Mouse (Mus musculus): ENCODE data around the gene Ndufa13. TPM values are rescaled to one million over a fixed set of nuclear protein-coding genes. Genes with fewer than 3 reads are reported as not detected.

Gene Ndufa13
- polyA plus RNA-seq, 1 experiment from 2014 or later, result 197 TPM

DNA sequence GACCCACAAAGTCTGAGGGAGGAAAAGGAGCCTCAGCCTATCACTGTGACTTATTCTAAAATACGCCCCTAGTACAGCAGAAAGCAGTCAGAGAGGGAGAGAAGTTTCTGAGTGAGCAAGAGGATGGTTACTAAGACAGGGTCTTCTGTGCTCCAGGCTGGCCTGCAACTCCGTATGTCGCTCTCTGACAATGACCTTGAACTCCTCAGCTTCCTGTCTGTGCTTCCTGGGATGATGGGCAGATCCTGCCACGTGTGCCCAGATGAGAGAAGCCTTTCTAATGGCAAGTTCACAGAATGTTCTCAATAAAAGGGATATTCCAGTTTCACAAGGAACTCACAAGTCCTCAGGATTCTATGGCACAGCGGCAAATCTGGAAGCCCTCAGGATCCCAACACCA, 32.2 kb upstream of the Ndufa13 start:
- WGBS, result 74% methylated on average over 5 of the region's 5 CpGs
- peaks cover 27% of the 10 kb centered on the region for H3K4me1 ChIP-seq (ENCODE audit: insufficient read depth, low read length)
- H3K27ac ChIP-seq (ENCODE audit: low read length), result peak overlapping the region; percentile 20; the same call in 1 of the 2 replicates

DNA sequence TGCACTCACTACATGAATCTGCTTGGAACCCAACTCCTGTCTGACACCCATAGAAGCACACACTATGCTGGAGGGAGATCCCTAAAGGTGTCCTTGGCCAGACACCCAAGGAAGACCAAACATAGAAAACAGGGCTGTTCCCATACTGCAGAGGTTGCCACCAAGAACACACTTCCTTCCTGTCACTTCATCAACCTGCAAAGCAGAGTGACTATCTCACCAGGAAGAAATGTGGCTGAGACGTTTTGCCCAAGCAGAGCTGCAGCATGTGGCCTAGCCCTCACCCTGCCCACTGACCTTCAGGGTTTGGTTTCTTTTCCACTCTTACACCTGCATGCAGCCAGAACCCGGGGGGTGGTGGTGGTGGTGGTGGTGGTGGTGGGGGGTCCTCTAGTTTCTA, 31.5 kb upstream of the Ndufa13 start:
- ATAC-seq (ENCODE audit: low FRiP score, low TSS enrichment), result no peak
- no peaks in the 10 kb centered on the region for H3K9me3 ChIP-seq (ENCODE audit: low read length)
- WGBS, result 74% methylated on average over 2 of the region's 2 CpGs

More for the DNA sequence above, 32.2 kb upstream of the Ndufa13 start:
- Histone ChIP-seq H3K36me3 (ENCODE audit: insufficient read depth, low read length) (peaks cover 19% of the 10 kb centered on the region; the same call in 1 of the 2 replicates), H3K9me3 (ENCODE audit: low read length) (no peaks in the 10 kb centered on the region), H3K9ac (replicated peaks; ENCODE audit: low read length) (0 out of 2 replicates have a peak overlapping the region, but pooled peaks have one; percentile 13), H3K4me2 (replicated peaks; ENCODE audit: low read depth, low read length) (no peak overlapping the region), H3K4me3 (ENCODE audit: low read length) (no peak overlapping the region), H3K27me3 (ENCODE audit: insufficient read depth, low read length) (no peaks in the 10 kb centered on the region)
- ATAC-seq (ENCODE audit: low FRiP score, low TSS enrichment), result no peak

DNA sequence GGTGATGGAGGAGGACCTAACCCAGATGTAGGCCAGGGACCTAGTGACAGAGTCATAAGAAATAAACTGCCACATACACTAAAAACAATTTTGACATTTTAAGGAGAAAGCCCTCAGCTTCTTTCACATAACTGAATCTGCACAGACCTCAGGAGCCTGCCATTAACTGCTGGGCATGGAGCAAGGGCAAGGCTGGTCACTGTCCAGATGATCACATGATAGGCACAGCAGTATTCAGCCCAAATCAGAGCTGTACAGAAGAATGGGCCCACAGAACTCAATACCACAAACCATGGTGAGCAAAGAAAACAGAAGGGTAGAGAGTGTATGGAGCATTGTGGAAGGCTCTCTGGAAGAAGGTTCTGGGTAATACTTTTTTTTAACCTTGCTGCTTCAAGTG, 24.5 kb upstream of the Ndufa13 start:
- no peak overlapping the region for H3K27ac ChIP-seq (ENCODE audit: low read length)
- H3K9me3 ChIP-seq (ENCODE audit: low read length), result no peaks in the 10 kb centered on the region
- no peak overlapping the region for H3K9ac ChIP-seq (replicated peaks; ENCODE audit: low read length)
- H3K4me2 ChIP-seq (replicated peaks; ENCODE audit: low read depth, low read length), result no peak overlapping the region
- no peaks in the 10 kb centered on the region for H3K27me3 ChIP-seq (ENCODE audit: insufficient read depth, low read length)
- no peak for ATAC-seq (ENCODE audit: low FRiP score, low TSS enrichment)
- H3K36me3 ChIP-seq (ENCODE audit: insufficient read depth, low read length), result peaks cover 3% of the 10 kb centered on the region; the same call in 1 of the 2 replicates
- H3K4me1 ChIP-seq (ENCODE audit: insufficient read depth, low read length), result no peaks in the 10 kb centered on the region
- H3K4me3 ChIP-seq (ENCODE audit: low read length), result no peak overlapping the region

More for the DNA sequence above, 31.5 kb upstream of the Ndufa13 start:
- Histone ChIP-seq H3K4me2 (replicated peaks; ENCODE audit: low read depth, low read length) (no peak overlapping the region), H3K4me3 (ENCODE audit: low read length) (no peak overlapping the region), H3K36me3 (ENCODE audit: insufficient read depth, low read length) (peaks cover 19% of the 10 kb centered on the region; the same call in 1 of the 2 replicates), H3K27me3 (ENCODE audit: insufficient read depth, low read length) (no peaks in the 10 kb centered on the region), H3K4me1 (ENCODE audit: insufficient read depth, low read length) (peaks cover 24% of the 10 kb centered on the region), H3K9ac (replicated peaks; ENCODE audit: low read length) (no peak overlapping the region), H3K27ac (ENCODE audit: low read length) (no peak overlapping the region)

DNA sequence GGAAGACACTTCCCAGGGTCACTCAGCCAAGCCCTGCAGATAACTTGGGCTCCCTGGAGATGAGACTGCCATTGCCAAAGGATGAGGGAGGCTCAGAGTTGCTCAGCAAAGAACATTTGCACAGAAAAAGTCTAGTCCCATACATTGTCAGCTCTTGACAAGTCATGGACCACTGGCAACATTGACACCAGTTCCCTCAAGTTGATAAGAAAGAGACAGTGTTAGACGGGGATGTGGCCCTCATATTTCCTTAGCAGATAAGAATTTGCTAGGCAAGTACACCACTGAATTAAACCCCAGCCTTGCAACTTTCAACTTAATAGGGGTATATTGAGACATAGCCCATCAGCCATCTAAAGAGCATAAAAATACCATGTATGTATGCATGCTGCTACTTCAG, 21.6 kb upstream of the Ndufa13 start:
- H3K4me1 ChIP-seq (ENCODE audit: insufficient read depth, low read length), result peaks cover 18% of the 10 kb centered on the region
- H3K27ac ChIP-seq (ENCODE audit: low read length), result no peak overlapping the region
- 83% methylated on average over 1 of the region's 1 CpGs for WGBS
- H3K9ac ChIP-seq (replicated peaks; ENCODE audit: low read length), result no peak overlapping the region
- ATAC-seq (ENCODE audit: low FRiP score, low TSS enrichment), result no peak
- no peaks in the 10 kb centered on the region for H3K9me3 ChIP-seq (ENCODE audit: low read length)
- no peaks in the 10 kb centered on the region for H3K27me3 ChIP-seq (ENCODE audit: insufficient read depth, low read length)
- H3K36me3 ChIP-seq (ENCODE audit: insufficient read depth, low read length), result no peaks in the 10 kb centered on the region; the same call in 1 of the 2 replicates
- H3K4me3 ChIP-seq (ENCODE audit: low read length), result no peak overlapping the region
- no peak overlapping the region for H3K4me2 ChIP-seq (replicated peaks; ENCODE audit: low read depth, low read length)

DNA sequence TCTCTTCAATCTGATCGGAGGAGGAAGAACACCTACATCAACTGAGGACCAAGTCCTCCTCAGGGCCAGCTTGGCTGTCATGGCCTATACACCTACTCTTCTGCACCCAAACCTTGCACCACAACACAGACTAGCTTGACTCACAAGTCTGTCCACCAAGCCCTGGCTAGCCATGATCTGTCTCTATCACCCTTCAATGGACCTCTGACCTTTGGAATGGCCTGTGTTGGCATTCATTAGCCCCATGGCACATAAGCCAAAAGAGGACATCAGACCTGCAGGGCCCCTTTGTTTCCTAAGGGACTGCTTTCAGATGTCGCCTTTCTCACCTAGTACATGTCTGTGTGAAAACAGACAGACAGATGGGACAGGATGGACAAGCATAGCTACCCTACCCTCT, 18.8 kb upstream of the Ndufa13 start:
- Histone ChIP-seq H3K4me2 (replicated peaks; ENCODE audit: low read depth, low read length) (no peak overlapping the region), H3K27me3 (ENCODE audit: insufficient read depth, low read length) (no peaks in the 10 kb centered on the region), H3K4me1 (ENCODE audit: insufficient read depth, low read length) (peaks cover 18% of the 10 kb centered on the region), H3K9me3 (ENCODE audit: low read length) (no peaks in the 10 kb centered on the region), H3K9ac (replicated peaks; ENCODE audit: low read length) (peak overlapping the region; percentile 40), H3K36me3 (ENCODE audit: insufficient read depth, low read length) (peaks cover 17% of the 10 kb centered on the region), H3K27ac (ENCODE audit: low read length) (peak overlapping the region; percentile 80), H3K4me3 (ENCODE audit: low read length) (no peak overlapping the region)
- 88% methylated on average over 2 of the region's 2 CpGs for WGBS
- no peak for ATAC-seq (ENCODE audit: low FRiP score, low TSS enrichment)

DNA sequence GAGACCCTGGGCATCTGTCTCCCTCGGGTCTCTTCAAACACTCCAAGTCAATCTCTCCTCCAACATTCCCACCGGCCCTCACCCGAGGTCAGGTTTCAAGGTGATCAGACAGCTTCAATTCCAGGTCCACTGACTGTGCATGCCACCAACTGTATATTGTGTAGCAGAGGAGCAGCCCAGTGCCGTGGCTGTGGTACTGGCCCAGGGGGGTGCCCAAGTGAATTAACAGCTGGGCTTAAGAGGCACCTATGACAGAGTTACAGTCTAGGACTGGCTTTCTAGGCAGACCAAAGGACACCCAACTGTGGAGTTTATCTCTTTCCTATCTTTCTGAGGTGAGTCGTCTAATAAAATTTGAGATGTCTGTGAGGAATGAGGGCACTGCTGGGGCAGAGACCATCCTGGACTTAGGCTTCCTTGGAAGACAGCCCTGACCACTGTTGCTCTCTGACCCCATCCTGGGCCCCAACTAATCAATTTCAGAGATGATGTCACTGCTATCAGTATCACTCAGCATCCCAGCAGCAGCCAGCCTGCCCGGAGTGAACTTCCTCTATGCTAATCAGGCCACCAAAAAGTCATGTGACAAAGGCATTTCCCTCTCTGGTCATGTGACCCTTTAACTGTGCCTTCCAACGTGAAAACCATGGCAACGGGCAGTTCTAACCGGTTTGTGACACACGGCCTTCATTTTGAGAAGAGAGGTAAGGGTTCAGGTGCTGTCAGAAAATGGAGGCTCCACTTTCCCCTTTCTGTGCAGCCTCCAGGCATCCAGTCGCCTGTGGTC, 17.7 kb upstream of the Ndufa13 start:
- no peaks in the 10 kb centered on the region for H3K27me3 ChIP-seq (ENCODE audit: insufficient read depth, low read length)
- WGBS, result 30% methylated on average over 11 of the region's 11 CpGs
- ATAC-seq (ENCODE audit: low FRiP score, low TSS enrichment), result peak; percentile 42; the same call in 1 of the 2 replicates
- peaks cover 18% of the 10 kb centered on the region for H3K4me1 ChIP-seq (ENCODE audit: insufficient read depth, low read length)
- peak overlapping the region; percentile 40; the same call in 1 of the 2 replicates for H3K9ac ChIP-seq (replicated peaks; ENCODE audit: low read length)
- peak overlapping the region; percentile 17; the same call in 1 of the 2 replicates for H3K4me2 ChIP-seq (replicated peaks; ENCODE audit: low read depth, low read length)
- peaks cover 23% of the 10 kb centered on the region for H3K36me3 ChIP-seq (ENCODE audit: insufficient read depth, low read length)
- H3K4me3 ChIP-seq (ENCODE audit: low read length), result no peak overlapping the region
- H3K9me3 ChIP-seq (ENCODE audit: low read length), result no peaks in the 10 kb centered on the region
- H3K27ac ChIP-seq (ENCODE audit: low read length), result peak overlapping the region; percentile 80

GRCm38 (mm10) chr8:69919010-69919409, 16.7 kb upstream of the Ndufa13 start:
- Histone ChIP-seq H3K9ac (replicated peaks; ENCODE audit: low read length) (no peak overlapping the region), H3K27ac (ENCODE audit: low read length) (no peak overlapping the region; the same call in 1 of the 2 replicates), H3K36me3 (ENCODE audit: insufficient read depth, low read length) (peaks cover 34% of the 10 kb centered on the region), H3K4me3 (ENCODE audit: low read length) (no peak overlapping the region), H3K9me3 (ENCODE audit: low read length) (no peaks in the 10 kb centered on the region), H3K4me1 (ENCODE audit: insufficient read depth, low read length) (peaks cover 18% of the 10 kb centered on the region), H3K4me2 (replicated peaks; ENCODE audit: low read depth, low read length) (no peak overlapping the region), H3K27me3 (ENCODE audit: insufficient read depth, low read length) (no peaks in the 10 kb centered on the region)
- peak; percentile 49; the same call in 1 of the 2 replicates for ATAC-seq (ENCODE audit: low FRiP score, low TSS enrichment)
- WGBS, result 45% methylated on average over 1 of the region's 1 CpGs

GRCm38 (mm10) chr8:69918506-69918905, 16.1 kb upstream of the Ndufa13 start:
- Histone ChIP-seq H3K27me3 (ENCODE audit: insufficient read depth, low read length) (no peaks in the 10 kb centered on the region), H3K9ac (replicated peaks; ENCODE audit: low read length) (no peak overlapping the region), H3K9me3 (ENCODE audit: low read length) (no peaks in the 10 kb centered on the region), H3K4me3 (ENCODE audit: low read length) (no peak overlapping the region), H3K4me2 (replicated peaks; ENCODE audit: low read depth, low read length) (no peak overlapping the region), H3K27ac (ENCODE audit: low read length) (no peak overlapping the region), H3K36me3 (ENCODE audit: insufficient read depth, low read length) (peaks cover 37% of the 10 kb centered on the region), H3K4me1 (ENCODE audit: insufficient read depth, low read length) (peaks cover 18% of the 10 kb centered on the region)
- no peak for ATAC-seq (ENCODE audit: low FRiP score, low TSS enrichment)

- ATAC-seq (ENCODE audit: low FRiP score, low TSS enrichment), result no peak
- H3K9ac ChIP-seq (replicated peaks; ENCODE audit: low read length), result no peak overlapping the region
- H3K36me3 ChIP-seq (ENCODE audit: insufficient read depth, low read length), result peaks cover 65% of the 10 kb centered on the region
- no peaks in the 10 kb centered on the region for H3K9me3 ChIP-seq (ENCODE audit: low read length)
- H3K27me3 ChIP-seq (ENCODE audit: insufficient read depth, low read length), result no peaks in the 10 kb centered on the region
- H3K4me3 ChIP-seq (ENCODE audit: low read length), result no peak overlapping the region
- no peak overlapping the region for H3K4me2 ChIP-seq (replicated peaks; ENCODE audit: low read depth, low read length)
- WGBS, result 62% methylated on average over 5 of the region's 5 CpGs
- H3K27ac ChIP-seq (ENCODE audit: low read length), result no peak overlapping the region
- H3K4me1 ChIP-seq (ENCODE audit: insufficient read depth, low read length), result peaks cover 10% of the 10 kb centered on the region
Observed at GRCm38 (mm10) chr8:69915748-69916147, 13.4 kb upstream of the Ndufa13 start.

DNA sequence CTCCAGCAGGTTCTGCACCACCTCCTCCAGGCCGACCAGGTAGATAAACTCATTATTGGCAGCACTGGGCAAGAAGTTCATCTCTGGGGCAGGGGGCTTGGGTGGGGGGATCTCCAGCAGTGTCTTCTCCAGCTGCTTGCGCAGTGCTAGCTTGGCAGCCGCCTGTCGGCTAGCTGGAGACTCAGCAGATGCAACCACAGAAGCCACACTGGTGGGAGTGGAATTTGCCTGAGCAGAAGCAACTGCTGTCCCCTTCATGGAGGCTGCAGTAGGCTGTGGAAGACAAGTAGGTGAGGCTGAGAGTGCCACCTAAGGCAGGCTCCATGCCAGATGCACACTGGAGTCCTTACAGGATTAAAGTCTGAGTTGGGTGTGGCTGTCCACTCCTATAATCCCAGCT, 12.2 kb upstream of the Ndufa13 start:
- no peak for ATAC-seq (ENCODE audit: low FRiP score, low TSS enrichment)
- no peak overlapping the region for H3K27ac ChIP-seq (ENCODE audit: low read length)
- H3K4me1 ChIP-seq (ENCODE audit: insufficient read depth, low read length), result no peaks in the 10 kb centered on the region
- no peak overlapping the region for H3K4me3 ChIP-seq (ENCODE audit: low read length)
- no peak overlapping the region for H3K4me2 ChIP-seq (replicated peaks; ENCODE audit: low read depth, low read length)
- no peaks in the 10 kb centered on the region for H3K9me3 ChIP-seq (ENCODE audit: low read length)
- whole genome bisulfite sequencing, result 84% methylated on average over 4 of the region's 4 CpGs
- peaks cover 76% of the 10 kb centered on the region for H3K36me3 ChIP-seq (ENCODE audit: insufficient read depth, low read length)
- no peaks in the 10 kb centered on the region for H3K27me3 ChIP-seq (ENCODE audit: insufficient read depth, low read length)
- H3K9ac ChIP-seq (replicated peaks; ENCODE audit: low read length), result no peak overlapping the region
